ENCODE assay signal across 15 mouse cellular contexts in the genomic region with DNA sequence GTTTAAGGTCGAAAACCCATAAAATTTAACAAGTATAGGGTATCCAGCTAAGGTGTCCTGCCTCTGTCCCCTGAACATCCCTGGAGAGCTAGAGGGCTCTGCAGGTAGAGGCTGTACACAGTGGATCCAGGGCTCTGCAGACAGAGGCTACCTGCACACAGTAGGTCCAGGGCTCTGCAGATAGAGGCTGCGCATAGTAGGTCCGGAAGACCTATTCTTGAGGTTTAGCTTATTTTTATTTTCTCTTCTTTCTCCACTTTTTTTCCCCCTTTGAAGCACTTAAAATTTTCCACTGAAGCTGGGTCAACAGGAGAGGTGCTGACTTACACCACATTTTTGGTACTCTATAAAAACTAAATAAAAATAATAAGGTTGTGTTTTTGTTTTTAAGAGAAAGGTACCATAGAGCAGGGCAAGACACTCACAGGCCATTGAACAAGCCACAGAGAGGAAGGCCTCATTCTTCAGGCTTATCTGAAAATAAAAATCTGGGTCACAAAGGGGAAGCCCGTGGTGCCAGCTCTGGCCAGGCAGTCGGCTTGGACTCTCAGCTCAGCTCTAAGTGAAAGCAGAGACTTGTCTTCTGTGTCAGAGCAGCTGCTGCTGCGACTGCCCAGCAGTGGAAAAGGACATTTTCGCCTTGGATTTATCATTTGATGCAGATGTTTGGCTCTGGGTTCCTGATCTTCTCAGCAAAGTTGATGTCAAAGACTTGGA. TPM values are rescaled to one million over a fixed set of nuclear protein-coding genes. Genes with fewer than 3 reads are reported as not detected.
DNase-seq lines count a peak whose midpoint lies in the region; ATAC-seq lines count a peak whose summit lies in the region.
"Had no signal": no experiment of that assay in that cellular context is flagged by ENCODE, and none has a peak within 500 bp of the region (broad histone marks: within the 10 kb centered on the region; RNA-seq: fewer than 3 reads in every experiment).

No protein-coding gene starts in this region.

- no peak for ATAC-seq in lung, embryonic 16.5 days (ENCODE audit: low read depth)
- ATAC-seq in common myeloid progenitor, adult 5-6 weeks (replicated peaks; ENCODE audit: low read depth, poor library complexity, severe bottlenecking): peak; percentile 61
- no peak for ATAC-seq in erythroid progenitor cell, adult 5-6 weeks (replicated peaks; ENCODE audit: low FRiP score, poor library complexity, severe bottlenecking)
- ATAC-seq in neural tube, embryonic 15.5 days (ENCODE audit: low FRiP score): no peak
- ATAC-seq: forebrain, embryonic 16.5 days; intestine, embryonic 16.5 days had no signal

- no peak overlapping the region for H3K4me3 ChIP-seq in lung, embryonic 16.5 days (ENCODE audit: low read length)
- H3K4me3 ChIP-seq in neural tube, embryonic 15.5 days (replicated peaks): no peak overlapping the region
- H3K4me3 ChIP-seq: erythroblast, embryonic 14.5 days had no signal

- peaks cover 11% of the 10 kb centered on the region for H3K4me1 ChIP-seq in lung, embryonic 16.5 days (replicated peaks; ENCODE audit: control insufficient read depth, insufficient read depth, low read length)
- no peaks in the 10 kb centered on the region for H3K4me1 ChIP-seq in neural tube, embryonic 15.5 days

- no peak overlapping the region for H3K4me2 ChIP-seq in lung, embryonic 16.5 days (ENCODE audit: low read depth, low read length)
- no peak overlapping the region for H3K4me2 ChIP-seq in neural tube, embryonic 15.5 days
- H3K4me2 ChIP-seq: hindbrain, embryonic 14.5 days; lung, embryonic 14.5 days had no signal

- H3K27ac ChIP-seq in lung, embryonic 16.5 days (ENCODE audit: low read length): peak overlapping the region; percentile 17; the same call in 1 of the 2 replicates
- H3K27ac ChIP-seq in neural tube, embryonic 15.5 days (replicated peaks): no peak overlapping the region
- H3K27ac ChIP-seq: hindbrain, embryonic 14.5 days had no signal

- H3K27me3 ChIP-seq in lung, embryonic 16.5 days (ENCODE audit: control insufficient read depth, insufficient read depth, low read depth, low read length): no peaks in the 10 kb centered on the region
- no peaks in the 10 kb centered on the region for H3K27me3 ChIP-seq in neural tube, embryonic 15.5 days (replicated peaks)

- H3K36me3 ChIP-seq in lung, embryonic 16.5 days (ENCODE audit: control insufficient read depth, insufficient read depth, low read length): no peaks in the 10 kb centered on the region
- H3K36me3 ChIP-seq in neural tube, embryonic 15.5 days: no peaks in the 10 kb centered on the region

- no peaks in the 10 kb centered on the region for H3K9me3 ChIP-seq in lung, embryonic 16.5 days (ENCODE audit: control insufficient read depth, low read length)
- no peaks in the 10 kb centered on the region for H3K9me3 ChIP-seq in neural tube, embryonic 15.5 days (replicated peaks)

- 55% methylated on average over 7 of the region's 7 CpGs for WGBS in lung, embryonic 16.5 days
- WGBS in neural tube, embryonic 15.5 days: 85% methylated on average over 7 of the region's 7 CpGs

- no peak overlapping the region for H3K9ac ChIP-seq in lung, embryonic 16.5 days (ENCODE audit: low read length)
- H3K9ac ChIP-seq in neural tube, embryonic 15.5 days (replicated peaks): no peak overlapping the region
- H3K9ac ChIP-seq: hindbrain, embryonic 14.5 days; lung, embryonic 14.5 days had no signal

- peak; percentile 23 for DNase-seq in gastrocnemius, postnatal 14 days
- DNase-seq in gastrocnemius, adult 18-20 months (ENCODE audit: low spot score): no peak
- DNase-seq in lung, adult 18-20 months: no peak
- DNase-seq: adrenal gland, postnatal 14 days; liver; lung, embryonic 14.5 days; thymus, adult 2 months had no signal

- intact Hi-C loops in gastrocnemius, postnatal 14 days (cut with DNase I; ENCODE audit: low total_unique reads): no loop called here

RNA-seq across cellular contexts. Expression of a gene that starts 18.0 kb away (rescaled TPM):
- total RNA-seq in gastrocnemius, postnatal 14 days (2021): under 1 TPM; 0.29 to 0.44 TPM
- under 1 TPM; 0.11 to 0.43 TPM for total RNA-seq in gastrocnemius, adult 18-20 months (2021)
- 4.0 and 4.3 TPM in 2 replicates for polyA plus RNA-seq in lung, embryonic 16.5 days (2015; fragmentation: Nextera tagmentation; extraction: Ambion mirVana)
- not detected in 2 replicates for total RNA-seq in common myeloid progenitor, adult 5-6 weeks (2017)
- total RNA-seq in erythroid progenitor cell, adult 5-6 weeks (2015; ENCODE audit: low replicate concordance): not detected in 2 replicates
- not detected in 2 replicates for total RNA-seq in erythroid progenitor cell, adult 5-6 weeks (2017; ENCODE audit: low replicate concordance)
- 0.15 and 1.9 TPM in 2 replicates for polyA plus RNA-seq in neural tube, embryonic 15.5 days (2015; fragmentation: Nextera tagmentation; extraction: Ambion mirVana)
- polyA plus RNA-seq: forebrain, embryonic 16.5 days had no signal
